Mouse (Mus musculus): Measurements from ENCODE around the gene Hist1h2bq. TPM values are rescaled to one million over a fixed set of nuclear protein-coding genes. Genes with fewer than 3 reads are reported as not detected.
"Not testable (repeated sequence)": the region's sequence is repeated elsewhere in the genome, so short reads cannot be mapped to it uniquely, and the experiment has no call there.

Hist1h2bq gene
- 7.9 and 8.0 TPM in 2 replicates for polyA plus RNA-seq (2015; fragmentation: Nextera tagmentation; extraction: Ambion mirVana)

DNA sequence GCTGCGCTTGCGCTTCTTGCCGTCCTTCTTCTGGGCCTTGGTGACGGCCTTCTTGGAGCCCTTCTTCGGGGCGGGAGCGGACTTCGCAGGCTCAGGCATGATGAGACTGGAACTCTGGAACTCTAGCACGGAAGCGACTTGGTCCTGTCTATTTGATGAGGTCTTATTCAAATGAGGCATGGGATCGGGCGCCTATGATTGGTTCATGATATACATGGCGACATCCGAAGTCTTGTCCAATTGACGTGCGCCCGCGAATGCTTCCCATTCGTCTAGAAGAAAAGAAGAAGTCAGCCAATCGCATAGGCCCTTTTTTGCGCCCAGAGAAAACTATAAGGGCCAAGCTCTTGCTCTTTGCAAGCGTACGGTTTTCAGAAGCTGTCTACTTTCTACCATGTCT lies at the start of gene Hist1h2bq, which contains the start of gene Hist1h2ao:
TSS of gene Hist1h2bq (minus strand) at position 125 of the 400 bp plus-strand sequence.
TSS of gene Hist1h2ao (plus strand) at position 393 of the 400 bp plus-strand sequence.
- not testable (repeated sequence) for H3K9me3 ChIP-seq (ENCODE audit: control insufficient read depth, low read length); H3K9ac ChIP-seq (replicated peaks; ENCODE audit: low read depth, low read length); H3K27ac ChIP-seq (ENCODE audit: low read length); H3K4me3 ChIP-seq (replicated peaks; ENCODE audit: low read length); H3K4me1 ChIP-seq (replicated peaks; ENCODE audit: control insufficient read depth, insufficient read depth, low read length); H3K36me3 ChIP-seq (ENCODE audit: control insufficient read depth, insufficient read depth); H3K4me2 ChIP-seq (ENCODE audit: low read length); H3K27me3 ChIP-seq (replicated peaks; ENCODE audit: control insufficient read depth, insufficient read depth, low read length)
- peak; percentile 97 for ATAC-seq
- WGBS, result no CpG with 5 or more reads among the region's 23 CpGs

DNA sequence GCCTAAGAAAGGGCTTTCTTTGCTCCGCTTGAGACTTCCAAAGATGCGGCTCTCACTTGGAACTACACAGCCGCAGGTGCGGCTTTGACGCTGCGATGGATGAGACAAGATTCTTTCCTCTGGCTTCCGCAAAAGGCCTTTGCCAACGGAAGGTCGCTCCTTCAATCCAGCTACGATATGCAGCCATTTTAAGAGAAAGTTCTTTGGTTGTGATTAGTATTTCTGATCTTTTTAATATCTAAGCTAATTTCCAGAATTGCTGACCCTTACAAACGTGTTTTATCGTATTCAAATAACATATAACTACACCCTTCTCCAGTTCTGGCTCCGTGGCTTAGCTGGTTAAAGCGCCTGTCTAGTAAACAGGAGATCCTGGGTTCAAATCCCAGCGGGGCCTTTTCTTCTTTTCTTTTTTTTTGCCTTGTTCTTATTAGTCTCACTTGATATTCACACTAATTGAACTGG lies 45.7 kb upstream of the Hist1h2bq start:
- under 1% methylated on average over 15 of the region's 15 CpGs for WGBS
- ATAC-seq, result peak; percentile 70
- H3K27ac ChIP-seq (ENCODE audit: low read length), result no peak overlapping the region

DNA sequence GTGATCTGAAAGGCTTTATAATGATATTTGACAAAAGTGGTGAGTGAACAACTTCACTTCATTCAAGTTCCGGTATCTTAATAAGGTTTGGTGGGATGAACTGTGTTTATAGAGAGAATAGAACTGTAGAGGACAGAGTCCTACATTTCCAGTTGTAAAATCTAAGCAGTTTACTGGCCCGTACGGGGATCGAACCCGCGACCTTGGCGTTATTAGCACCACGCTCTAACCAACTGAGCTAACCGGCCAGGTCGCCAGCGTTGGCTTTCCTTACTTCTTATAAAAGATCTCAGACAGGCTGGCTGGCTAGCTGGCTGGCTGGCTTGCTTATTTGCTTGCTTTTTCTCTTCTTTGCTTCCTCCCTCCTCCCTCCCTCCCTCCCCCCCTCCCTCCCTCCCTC lies 45.1 kb upstream of the Hist1h2bq start:
- Histone ChIP-seq H3K27ac (ENCODE audit: low read length) (no peak overlapping the region), H3K4me2 (ENCODE audit: low read length) (peak overlapping the region; percentile 39), H3K9ac (replicated peaks; ENCODE audit: low read depth, low read length) (no peak overlapping the region), H3K4me3 (replicated peaks; ENCODE audit: low read length) (peak overlapping the region; percentile 37), H3K27me3 (replicated peaks; ENCODE audit: control insufficient read depth, insufficient read depth, low read length) (no peaks in the 10 kb centered on the region), H3K4me1 (replicated peaks; ENCODE audit: control insufficient read depth, insufficient read depth, low read length) (no peaks in the 10 kb centered on the region; the same call in 1 of the 2 replicates), H3K36me3 (ENCODE audit: control insufficient read depth, insufficient read depth) (no peaks in the 10 kb centered on the region), H3K9me3 (ENCODE audit: control insufficient read depth, low read length) (no peaks in the 10 kb centered on the region)
- peak; percentile 84 for ATAC-seq
- WGBS, result under 1% methylated on average over 11 of the region's 11 CpGs

More for the DNA sequence above, 45.7 kb upstream of the Hist1h2bq start:
- H3K4me3 ChIP-seq (replicated peaks; ENCODE audit: low read length), result peak overlapping the region; percentile 37
- H3K36me3 ChIP-seq (ENCODE audit: control insufficient read depth, insufficient read depth), result no peaks in the 10 kb centered on the region
- H3K4me2 ChIP-seq (ENCODE audit: low read length), result peak overlapping the region; percentile 39
- no peaks in the 10 kb centered on the region; the same call in 1 of the 2 replicates for H3K4me1 ChIP-seq (replicated peaks; ENCODE audit: control insufficient read depth, insufficient read depth, low read length)
- H3K9me3 ChIP-seq (ENCODE audit: control insufficient read depth, low read length), result no peaks in the 10 kb centered on the region
- peak overlapping the region; percentile 28 for H3K9ac ChIP-seq (replicated peaks; ENCODE audit: low read depth, low read length)
- H3K27me3 ChIP-seq (replicated peaks; ENCODE audit: control insufficient read depth, insufficient read depth, low read length), result no peaks in the 10 kb centered on the region

DNA sequence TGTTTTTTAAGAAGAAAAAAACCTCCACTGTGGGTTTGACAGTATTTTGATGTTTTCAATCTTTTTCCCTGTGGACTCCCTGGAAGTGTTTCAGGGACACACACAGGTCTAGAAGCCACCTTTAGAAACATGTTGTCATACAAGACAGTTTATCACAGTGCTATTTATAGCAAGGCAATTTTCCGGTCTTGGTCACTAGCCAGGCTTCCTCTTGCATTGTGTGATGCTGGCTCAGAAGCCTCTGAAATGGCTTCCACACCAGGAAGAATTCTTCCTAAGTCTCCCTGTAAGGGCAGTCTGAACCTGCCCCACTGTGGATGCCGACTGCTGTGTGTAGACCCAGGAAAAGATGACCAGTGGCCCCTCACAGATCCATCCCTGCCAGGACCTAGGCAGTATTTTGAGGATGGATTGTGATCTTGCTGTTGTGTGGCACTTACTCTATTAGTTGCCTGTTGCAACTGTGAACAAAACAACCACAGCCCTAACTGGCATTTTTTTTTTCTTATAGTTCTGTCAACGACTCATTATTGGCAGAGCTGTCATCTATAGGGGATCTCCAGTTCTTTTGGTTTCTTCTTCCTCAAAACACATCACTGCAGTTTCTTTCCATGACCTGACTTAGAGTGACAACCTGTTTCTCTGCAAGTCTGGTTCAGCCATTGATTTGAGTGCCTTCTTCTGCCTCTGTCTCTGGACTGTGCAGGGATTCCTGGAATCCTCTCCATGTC lies 42.4 kb upstream of the Hist1h2bq start:
- ATAC-seq, result no peak
- WGBS, result 64% methylated on average over 3 of the region's 3 CpGs

DNA sequence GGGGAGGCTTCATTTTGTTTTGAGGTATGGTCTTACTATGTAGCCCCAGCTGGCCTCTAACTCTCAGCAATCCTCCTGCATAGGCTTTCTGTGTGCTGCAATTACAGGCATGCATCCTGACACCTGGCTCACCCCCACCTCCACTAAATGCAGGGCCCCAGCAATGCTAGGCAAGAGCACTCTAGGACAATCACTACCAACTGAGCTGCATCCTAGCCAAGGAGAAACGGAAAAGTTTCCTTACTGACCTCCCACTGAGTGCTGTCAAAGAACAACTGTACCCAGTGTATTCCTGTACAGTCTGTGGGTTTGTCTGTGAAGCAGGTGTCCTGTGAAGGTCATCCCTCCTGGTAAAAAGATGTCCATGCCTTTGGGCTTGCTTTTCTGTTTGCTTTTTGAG lies 40.7 kb upstream of the Hist1h2bq start:
- not testable (repeated sequence) for H3K9ac ChIP-seq (replicated peaks; ENCODE audit: low read depth, low read length); H3K4me3 ChIP-seq (replicated peaks; ENCODE audit: low read length); H3K4me2 ChIP-seq (ENCODE audit: low read length); H3K27me3 ChIP-seq (replicated peaks; ENCODE audit: control insufficient read depth, insufficient read depth, low read length); H3K36me3 ChIP-seq (ENCODE audit: control insufficient read depth, insufficient read depth); ATAC-seq; H3K4me1 ChIP-seq (replicated peaks; ENCODE audit: control insufficient read depth, insufficient read depth, low read length); H3K9me3 ChIP-seq (ENCODE audit: control insufficient read depth, low read length); H3K27ac ChIP-seq (ENCODE audit: low read length)
- WGBS, result 34% methylated on average over 1 of the region's 1 CpGs

More for the DNA sequence above, 42.4 kb upstream of the Hist1h2bq start:
- Histone ChIP-seq H3K4me3 (replicated peaks; ENCODE audit: low read length) (no peak overlapping the region), H3K4me1 (replicated peaks; ENCODE audit: control insufficient read depth, insufficient read depth, low read length) (no peaks in the 10 kb centered on the region; the same call in 1 of the 2 replicates), H3K36me3 (ENCODE audit: control insufficient read depth, insufficient read depth) (no peaks in the 10 kb centered on the region), H3K4me2 (ENCODE audit: low read length) (no peak overlapping the region), H3K27ac (ENCODE audit: low read length) (no peak overlapping the region), H3K9ac (replicated peaks; ENCODE audit: low read depth, low read length) (no peak overlapping the region), H3K27me3 (replicated peaks; ENCODE audit: control insufficient read depth, insufficient read depth, low read length) (no peaks in the 10 kb centered on the region), H3K9me3 (ENCODE audit: control insufficient read depth, low read length) (no peaks in the 10 kb centered on the region)

DNA sequence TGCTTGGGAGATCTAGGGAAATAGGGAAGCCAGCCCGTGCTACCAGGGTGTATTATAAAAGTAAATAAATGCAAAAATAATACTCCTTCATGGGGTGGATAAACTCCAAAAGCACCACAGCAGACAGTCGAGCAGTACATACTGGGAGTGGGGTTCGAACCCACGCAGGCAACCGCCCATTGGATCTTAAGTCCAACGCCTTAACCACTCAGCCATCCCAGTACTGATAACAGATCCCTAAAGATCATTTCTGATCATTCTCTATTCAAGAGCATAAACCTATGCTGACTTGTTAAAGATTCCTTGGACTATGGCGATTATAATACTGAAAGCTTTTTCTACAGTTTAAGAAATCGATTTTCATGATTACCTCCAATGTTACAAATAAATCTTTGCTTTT lies 37.9 kb upstream of the Hist1h2bq start:
- Histone ChIP-seq H3K4me3 (replicated peaks; ENCODE audit: low read length) (no peak overlapping the region), H3K36me3 (ENCODE audit: control insufficient read depth, insufficient read depth) (no peaks in the 10 kb centered on the region), H3K9ac (replicated peaks; ENCODE audit: low read depth, low read length) (no peak overlapping the region), H3K4me2 (ENCODE audit: low read length) (no peak overlapping the region), H3K9me3 (ENCODE audit: control insufficient read depth, low read length) (no peaks in the 10 kb centered on the region), H3K27me3 (replicated peaks; ENCODE audit: control insufficient read depth, insufficient read depth, low read length) (no peaks in the 10 kb centered on the region), H3K27ac (ENCODE audit: low read length) (no peak overlapping the region), H3K4me1 (replicated peaks; ENCODE audit: control insufficient read depth, insufficient read depth, low read length) (no peaks in the 10 kb centered on the region)
- 16% methylated on average over 8 of the region's 8 CpGs for WGBS
- ATAC-seq, result no peak

DNA sequence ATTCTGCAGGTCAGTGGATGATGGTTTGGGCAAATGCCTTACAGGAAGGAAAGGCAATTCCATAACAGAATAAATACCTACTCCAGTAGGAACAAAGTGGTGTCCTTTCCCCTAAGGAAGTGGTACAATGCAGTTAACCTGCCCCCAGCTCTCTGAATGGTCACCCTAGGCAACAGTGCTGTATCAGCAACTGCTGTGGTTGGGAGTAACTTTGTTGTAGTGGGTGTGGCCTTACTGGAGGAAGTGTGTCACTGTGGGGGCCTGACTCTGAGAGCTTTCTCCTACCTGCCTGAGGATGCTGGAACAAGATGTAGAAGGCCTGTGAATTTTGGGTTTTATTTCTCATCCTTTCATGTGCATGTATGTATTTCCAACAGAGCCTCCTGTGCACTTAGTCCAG lies 36.4 kb upstream of the Hist1h2bq start:
- H3K9ac ChIP-seq (replicated peaks; ENCODE audit: low read depth, low read length); H3K27me3 ChIP-seq (replicated peaks; ENCODE audit: control insufficient read depth, insufficient read depth, low read length); H3K27ac ChIP-seq (ENCODE audit: low read length); ATAC-seq; H3K36me3 ChIP-seq (ENCODE audit: control insufficient read depth, insufficient read depth); H3K4me2 ChIP-seq (ENCODE audit: low read length); H3K9me3 ChIP-seq (ENCODE audit: control insufficient read depth, low read length); H3K4me1 ChIP-seq (replicated peaks; ENCODE audit: control insufficient read depth, insufficient read depth, low read length); H3K4me3 ChIP-seq (replicated peaks; ENCODE audit: low read length): not testable (repeated sequence)

DNA sequence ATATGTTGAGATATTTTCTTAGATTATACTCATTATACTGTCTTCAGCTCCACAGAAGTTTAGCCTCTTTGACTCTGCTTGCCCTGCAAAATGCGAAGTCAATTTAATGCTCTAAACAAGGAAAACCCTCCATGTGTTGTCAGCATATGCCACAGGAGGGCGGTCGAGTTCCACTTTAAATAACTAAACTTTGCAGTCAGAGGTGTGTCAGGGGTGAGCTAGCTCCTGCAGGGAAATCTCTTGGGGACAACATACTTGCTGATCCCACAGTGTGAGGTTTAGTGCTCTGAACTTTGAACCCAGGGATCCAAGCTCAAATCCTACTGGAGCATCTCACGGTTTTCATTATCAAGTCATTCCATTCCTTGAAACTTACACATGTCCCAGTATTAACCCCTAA lies 30.5 kb upstream of the Hist1h2bq start:
- H3K27ac ChIP-seq (ENCODE audit: low read length), result not testable (repeated sequence)
- peak; percentile 76 for ATAC-seq

DNA sequence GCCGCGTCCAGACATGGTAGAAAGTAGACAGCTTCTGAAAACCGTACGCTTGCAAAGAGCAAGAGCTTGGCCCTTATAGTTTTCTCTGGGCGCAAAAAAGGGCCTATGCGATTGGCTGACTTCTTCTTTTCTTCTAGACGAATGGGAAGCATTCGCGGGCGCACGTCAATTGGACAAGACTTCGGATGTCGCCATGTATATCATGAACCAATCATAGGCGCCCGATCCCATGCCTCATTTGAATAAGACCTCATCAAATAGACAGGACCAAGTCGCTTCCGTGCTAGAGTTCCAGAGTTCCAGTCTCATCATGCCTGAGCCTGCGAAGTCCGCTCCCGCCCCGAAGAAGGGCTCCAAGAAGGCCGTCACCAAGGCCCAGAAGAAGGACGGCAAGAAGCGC lies 23.5 kb upstream of the Hist1h2bq start, which contains the start of the genes Hist1h2ap and Hist1h2br:
TSS of gene Hist1h2ap (minus strand) at position 47 of the 400 bp plus-strand sequence.
TSS of gene Hist1h2br (plus strand) at position 283 of the 400 bp plus-strand sequence.
- H3K27ac ChIP-seq (ENCODE audit: low read length); H3K4me2 ChIP-seq (ENCODE audit: low read length); H3K36me3 ChIP-seq (ENCODE audit: control insufficient read depth, insufficient read depth); H3K4me1 ChIP-seq (replicated peaks; ENCODE audit: control insufficient read depth, insufficient read depth, low read length); H3K9me3 ChIP-seq (ENCODE audit: control insufficient read depth, low read length); H3K4me3 ChIP-seq (replicated peaks; ENCODE audit: low read length); H3K27me3 ChIP-seq (replicated peaks; ENCODE audit: control insufficient read depth, insufficient read depth, low read length); H3K9ac ChIP-seq (replicated peaks; ENCODE audit: low read depth, low read length): not testable (repeated sequence)
- WGBS, result no CpG with 5 or more reads among the region's 24 CpGs
- ATAC-seq, result peak; percentile 96

More for the DNA sequence above, 30.5 kb upstream of the Hist1h2bq start:
- not testable (repeated sequence) for H3K27me3 ChIP-seq (replicated peaks; ENCODE audit: control insufficient read depth, insufficient read depth, low read length); H3K9ac ChIP-seq (replicated peaks; ENCODE audit: low read depth, low read length); H3K4me3 ChIP-seq (replicated peaks; ENCODE audit: low read length); H3K4me1 ChIP-seq (replicated peaks; ENCODE audit: control insufficient read depth, insufficient read depth, low read length); H3K4me2 ChIP-seq (ENCODE audit: low read length); H3K36me3 ChIP-seq (ENCODE audit: control insufficient read depth, insufficient read depth); H3K9me3 ChIP-seq (ENCODE audit: control insufficient read depth, low read length)
- whole genome bisulfite sequencing, result no CpG with 5 or more reads among the region's 4 CpGs

Data from forebrain, embryonic 16.5 days (tissue).